Mouse (Mus musculus) thymus, postnatal 0 days (tissue): ENCODE data around the gene Fer1l5. TPM values are rescaled to one million over a fixed set of nuclear protein-coding genes. Genes with fewer than 3 reads are reported as not detected.

Experiments used
- microRNA-seq: library from miRNA; unstranded; fragments of <30 nt; microRNA quantifications from one replicate; pipeline ENCODE4, GENCODE M21; 2016; ENCODE audit warnings: borderline number of aligned reads
- polyA plus RNA-seq: library from polyadenylated mRNA; unstranded; fragments of >200 nt; fragmentation: Nextera tagmentation; extraction: Ambion mirVana; gene quantifications from 2 replicates; pipeline ENCODE4 v1.2.1, GENCODE M21; 2015

The Fer1l5 gene
- polyA plus RNA-seq, 1 experiment from 2014 or later: 0.61 TPM

Small RNA genes lying within 50 kb of the gene (microRNA-seq; reads per million reads assigned to microRNA genes)
- gene Mir6898: not detected

Other genes with a start within 250 kb of the Fer1l5 start
- 43.9 and 46.5 TPM in 2 replicates for gene Uggt1, start 127.6 kb upstream of the Fer1l5 start, polyA plus RNA-seq
- gene Neurl3, start 97.6 kb upstream of the Fer1l5 start, polyA plus RNA-seq: 3.8 and 4.4 TPM in 2 replicates
- gene Arid5a, start 64.6 kb upstream of the Fer1l5 start, polyA plus RNA-seq: 34.9 and 35.4 TPM in 2 replicates
- gene Kansl3, start 3.1 kb upstream of the Fer1l5 start, polyA plus RNA-seq: 26.0 and 29.4 TPM in 2 replicates
- 51.3 and 52.1 TPM in 2 replicates for gene Lman2l, start 73.0 kb downstream of the Fer1l5 start, polyA plus RNA-seq
- 12.3 and 13.7 TPM in 2 replicates for gene Cnnm4, start 99.3 kb downstream of the Fer1l5 start, polyA plus RNA-seq
- 3.3 and 3.8 TPM in 2 replicates for gene Cnnm3, start 139.6 kb downstream of the Fer1l5 start, polyA plus RNA-seq
- 10.0 and 12.0 TPM in 2 replicates for gene Ankrd23, start 164.6 kb downstream of the Fer1l5 start, polyA plus RNA-seq
- gene Gm42417, start 167.1 kb downstream of the Fer1l5 start, polyA plus RNA-seq: 0.26 and 0.60 TPM in 2 replicates
- gene Ankrd39, start 175.2 kb downstream of the Fer1l5 start, polyA plus RNA-seq: 20.0 and 22.7 TPM in 2 replicates
- gene Sema4c, start 186.1 kb downstream of the Fer1l5 start, polyA plus RNA-seq: 5.5 and 6.0 TPM in 2 replicates